In genomic region chr12:102437952-102438351, GRCm38 (mm10) we compare ENCODE assay signal across 9 mouse cellular contexts. TPM values are rescaled to one million over a fixed set of nuclear protein-coding genes. Genes with fewer than 3 reads are reported as not detected.
DNase-seq lines count a peak whose midpoint lies in the region; ATAC-seq and TF ChIP-seq lines count a peak whose summit lies in the region.
"Had no signal": no experiment of that assay in that cellular context is flagged by ENCODE, and none has a peak within 500 bp of the region (broad histone marks: within the 10 kb centered on the region; RNA-seq: fewer than 3 reads in every experiment).

No protein-coding gene starts in this region.

- H3K4me1 ChIP-seq in bone marrow macrophage, adult 2 months (ENCODE audit: control insufficient read depth, insufficient read depth, low read length), result peaks cover 31% of the 10 kb centered on the region
- peaks cover 12% of the 10 kb centered on the region; the same call in 1 of the 2 replicates for H3K4me1 ChIP-seq in embryonic facial prominence, embryonic 15.5 days
- no peaks in the 10 kb centered on the region; the same call in 1 of the 2 replicates for H3K4me1 ChIP-seq in liver, postnatal 0 days (ENCODE audit: insufficient read depth)

- no peaks in the 10 kb centered on the region for H3K36me3 ChIP-seq in embryonic facial prominence, embryonic 15.5 days
- H3K36me3 ChIP-seq in liver, postnatal 0 days (replicated peaks; ENCODE audit: insufficient read depth, low read length), result no peaks in the 10 kb centered on the region

- ATAC-seq in embryonic facial prominence, embryonic 15.5 days (ENCODE audit: insufficient number of reproducible peaks, low FRiP score, low TSS enrichment, low read depth), result no peak
- no peak for ATAC-seq in liver, postnatal 0 days

- no peak for TF ChIP-seq CTCF in bone marrow macrophage, adult 2 months (IDR thresholded peaks at IDR 0.05; ENCODE audit: low read depth, low read length)
- TF ChIP-seq CTCF in liver, postnatal 0 days (IDR thresholded peaks at IDR 0.05; ENCODE audit: low read depth), result no peak

- H3K27me3 ChIP-seq in embryonic facial prominence, embryonic 15.5 days, result no peaks in the 10 kb centered on the region
- no peaks in the 10 kb centered on the region for H3K27me3 ChIP-seq in liver, postnatal 0 days (ENCODE audit: insufficient read depth, low read length)

- no peak overlapping the region for H3K4me2 ChIP-seq in embryonic facial prominence, embryonic 15.5 days (replicated peaks)
- peak overlapping the region; percentile 70 for H3K4me2 ChIP-seq in liver, postnatal 0 days (ENCODE audit: low read depth, low read length)

- no peak overlapping the region for H3K9ac ChIP-seq in embryonic facial prominence, embryonic 15.5 days
- peak overlapping the region; percentile 63 for H3K9ac ChIP-seq in liver, postnatal 0 days (replicated peaks)

- 63% methylated on average over 5 of the region's 5 CpGs for WGBS in embryonic facial prominence, embryonic 15.5 days
- 65% methylated on average over 5 of the region's 5 CpGs for WGBS in liver, postnatal 0 days (ENCODE audit: insufficient replicate concordance)

- peak overlapping the region; percentile 98 for H3K4me3 ChIP-seq in bone marrow macrophage, adult 2 months (ENCODE audit: insufficient read depth, low read length)
- peak overlapping the region; percentile 62; the same call in 1 of the 2 replicates for H3K4me3 ChIP-seq in embryonic facial prominence, embryonic 15.5 days (replicated peaks)
- peak overlapping the region; percentile 56 for H3K4me3 ChIP-seq in liver, postnatal 0 days (ENCODE audit: low read depth, low read length)

- DNase-seq in layer of hippocampus, adult 11-12 months (ENCODE audit: low spot score), result peak; percentile 44
- DNase-seq in layer of hippocampus, adult 9-10 months (ENCODE audit: low spot score), result no peak
- DNase-seq in liver, postnatal 0 days, result no peak
- DNase-seq in right cerebral cortex, postnatal 25 days, result no peak
- DNase-seq in MN1 (ENCODE audit: low spot score), result no peak
- DNase-seq in layer of hippocampus, postnatal 25 days (ENCODE audit: extremely low spot score in 1 of 2, low spot score in 1 of 2), result no peak
- DNase-seq: kidney, adult 8-10 months had no signal

- TF ChIP-seq EP300 in liver, postnatal 0 days (IDR thresholded peaks at IDR 0.05; ENCODE audit: low read depth), result no peak

- H3K9me3 ChIP-seq in embryonic facial prominence, embryonic 15.5 days (replicated peaks), result no peaks in the 10 kb centered on the region
- H3K9me3 ChIP-seq in liver, postnatal 0 days (ENCODE audit: low read length), result no peaks in the 10 kb centered on the region

- H3K27ac ChIP-seq in bone marrow macrophage, adult 2 months (ENCODE audit: insufficient read depth, low read depth, low read length), result peak overlapping the region; percentile 98
- no peak overlapping the region for H3K27ac ChIP-seq in embryonic facial prominence, embryonic 15.5 days (replicated peaks)
- peak overlapping the region; percentile 41 for H3K27ac ChIP-seq in liver, postnatal 0 days (ENCODE audit: low read depth)

- TF ChIP-seq POLR2A in bone marrow macrophage, adult 2 months (IDR thresholded peaks at IDR 0.05; ENCODE audit: borderline replicate concordance, low read depth, low read length), result no peak

RNA-seq across cellular contexts. Expression of gene Lgmn, which starts 1.7 kb away (rescaled TPM):
- polyA plus RNA-seq in bone marrow macrophage, adult 2 months (2012; ENCODE audit: insufficient read depth, insufficient read length, missing spikeins), result 1,528 and 1,623 TPM in 2 replicates
- polyA plus RNA-seq in embryonic facial prominence, embryonic 15.5 days (2015; fragmentation: Nextera tagmentation; extraction: Ambion mirVana), result 99.5 and 103 TPM in 2 replicates
- polyA plus RNA-seq in liver, postnatal 0 days (2015; fragmentation: Nextera tagmentation; extraction: Ambion mirVana), result 140 and 142 TPM in 2 replicates
- 100 to 1,000 TPM in 1 of 2 experiments, 10 to 100 TPM in 1; 98.6 to 102 TPM for total RNA-seq in layer of hippocampus, postnatal 25 days (2021)

RNA-seq across cellular contexts. Expression of gene Golga5, which starts 31.0 kb away (rescaled TPM):
- polyA plus RNA-seq in bone marrow macrophage, adult 2 months (2012; ENCODE audit: insufficient read depth, insufficient read length, missing spikeins), result 28.1 and 30.3 TPM in 2 replicates
- polyA plus RNA-seq in embryonic facial prominence, embryonic 15.5 days (2015; fragmentation: Nextera tagmentation; extraction: Ambion mirVana), result 38.7 and 40.9 TPM in 2 replicates
- polyA plus RNA-seq in liver, postnatal 0 days (2015; fragmentation: Nextera tagmentation; extraction: Ambion mirVana), result 16.5 and 16.7 TPM in 2 replicates
- 10 to 100 TPM; 25.6 to 27.1 TPM for total RNA-seq in layer of hippocampus, postnatal 25 days (2021)

Comparison
In these comparisons a context has a peak if more than half of its experiments do, and no peak if none do; other contexts are left out.
1. RNA of gene Lgmn, which starts 1.7 kb away (polyA plus RNA-seq): 1,528 to 1,623 TPM in bone marrow macrophage, adult 2 months; 140 to 142 TPM in liver, postnatal 0 days and 99.5 to 103 TPM in embryonic facial prominence, embryonic 15.5 days; every median in the first group is over 10 times any median in the second.
2. Peak in every context shown above with its lines, with median percentiles within 50 percentile points of each other: H3K4me3 ChIP-seq.